In genomic region chr10:93454652-93455014, GRCm38 (mm10) we compare ENCODE assay signal across 10 mouse cellular contexts. TPM values are rescaled to one million over a fixed set of nuclear protein-coding genes. Genes with fewer than 3 reads are reported as not detected.
DNase-seq lines count a peak whose midpoint lies in the region; ATAC-seq and TF ChIP-seq lines count a peak whose summit lies in the region.
"Had no signal": no experiment of that assay in that cellular context is flagged by ENCODE, and none has a peak within 500 bp of the region (broad histone marks: within the 10 kb centered on the region; RNA-seq: fewer than 3 reads in every experiment).

No protein-coding gene starts in this region.

- peaks cover under 1% of the 10 kb centered on the region; the same call in 1 of the 2 replicates for H3K36me3 ChIP-seq in heart, embryonic 10.5 days
- peaks cover 3% of the 10 kb centered on the region for H3K36me3 ChIP-seq in C2C12 (ENCODE audit: control insufficient read depth, insufficient read depth)
- H3K36me3 ChIP-seq in forebrain, embryonic 14.5 days (ENCODE audit: control insufficient read depth, insufficient read depth, low read length): no peaks in the 10 kb centered on the region
- no peaks in the 10 kb centered on the region for H3K36me3 ChIP-seq in liver, embryonic 14.5 days (replicated peaks; ENCODE audit: control insufficient read depth, insufficient read depth, low read depth)

- 13% methylated on average over 7 of the region's 7 CpGs for WGBS in heart, embryonic 10.5 days
- WGBS in forebrain, embryonic 14.5 days: 73% methylated on average over 7 of the region's 7 CpGs
- 3% methylated on average over 7 of the region's 7 CpGs for WGBS in liver, embryonic 14.5 days (ENCODE audit: insufficient replicate concordance)

- peaks cover 18% of the 10 kb centered on the region for H3K4me1 ChIP-seq in heart, embryonic 10.5 days
- peaks cover 14% of the 10 kb centered on the region for H3K4me1 ChIP-seq in forebrain, embryonic 14.5 days (ENCODE audit: control insufficient read depth, insufficient read depth, low read length)
- peaks cover 0 to 10% of the 10 kb centered on the region in 2 experiments for H3K4me1 ChIP-seq in liver, embryonic 14.5 days (replicated peaks; ENCODE audit: control insufficient read depth in 2 of 2, insufficient read depth in 2 of 2, low read length in 1 of 2)

- ATAC-seq in forebrain, embryonic 14.5 days: no peak
- ATAC-seq in liver, embryonic 14.5 days (ENCODE audit: insufficient read depth): no peak

- H3K9ac ChIP-seq in forebrain, embryonic 14.5 days (ENCODE audit: low read length): peak overlapping the region; percentile 45
- H3K9ac ChIP-seq in liver, embryonic 14.5 days (replicated peaks): peak overlapping the region; percentile 88

- H3K79me3 ChIP-seq in C2C12 (ENCODE audit: low read depth): peaks cover 22% of the 10 kb centered on the region

- H3K4me3 ChIP-seq in heart, embryonic 10.5 days: peak overlapping the region; percentile 88
- H3K4me3 ChIP-seq in C2C12 (ENCODE audit: insufficient read depth, poor library complexity, severe bottlenecking): peak overlapping the region; percentile 12
- H3K4me3 ChIP-seq in forebrain, embryonic 14.5 days (ENCODE audit: low read depth, low read length): peak overlapping the region; percentile 67
- H3K4me3 ChIP-seq in liver, embryonic 14.5 days (ENCODE audit: insufficient read depth in 1 of 2, low read depth in 2 of 2, low read length in 2 of 2): peak overlapping the region; percentile 77 to 85

- peaks cover 54% of the 10 kb centered on the region for H3K79me2 ChIP-seq in C2C12 (ENCODE audit: control insufficient read depth, insufficient read depth)

- H3K9me3 ChIP-seq in heart, embryonic 10.5 days: no peaks in the 10 kb centered on the region
- no peaks in the 10 kb centered on the region for H3K9me3 ChIP-seq in forebrain, embryonic 14.5 days (replicated peaks; ENCODE audit: control insufficient read depth, low read length)
- no peaks in the 10 kb centered on the region for H3K9me3 ChIP-seq in liver, embryonic 14.5 days (ENCODE audit: control insufficient read depth, low read length)

- H3K4me2 ChIP-seq in forebrain, embryonic 14.5 days (ENCODE audit: low read length): peak overlapping the region; percentile 80
- peak overlapping the region; percentile 84 for H3K4me2 ChIP-seq in liver, embryonic 14.5 days (ENCODE audit: low read depth)

- H3K27ac ChIP-seq in heart, embryonic 10.5 days: peak overlapping the region; percentile 90
- H3K27ac ChIP-seq in forebrain, embryonic 14.5 days (ENCODE audit: low read depth, low read length): no peak overlapping the region
- H3K27ac ChIP-seq in liver, embryonic 14.5 days: no peak overlapping the region; the same call in 1 of the 2 replicates

- no peak for TF ChIP-seq CTCF in C2C12 (IDR thresholded peaks at IDR 0.05; ENCODE audit: control insufficient read depth, insufficient read depth, insufficient read length)
- TF ChIP-seq CTCF in liver, embryonic 14.5 days (IDR thresholded peaks at IDR 0.05; ENCODE audit: low read depth): no peak

- DNase-seq in heart, embryonic 10.5 days (ENCODE audit: low spot score): no peak
- DNase-seq in heart, adult 11 months: no peak
- DNase-seq in forebrain, embryonic 14.5 days (ENCODE audit: low spot score): no peak
- DNase-seq in liver, embryonic 14.5 days (ENCODE audit: low read depth in 3 of 3, low spot score in 3 of 3): no peak
- no peak for DNase-seq in adrenal gland, postnatal 4 days (ENCODE audit: low spot score in 2 of 2)
- no peak for DNase-seq in layer of hippocampus, postnatal 14 days (ENCODE audit: low spot score in 2 of 2)
- no peak for DNase-seq in urinary bladder, adult 18-20 months (ENCODE audit: low spot score in 2 of 2)
- DNase-seq: B cell, adult 2 months had no signal

- TF ChIP-seq EP300 in liver, embryonic 14.5 days (IDR thresholded peaks at IDR 0.05; ENCODE audit: low read depth): peak; percentile 20; the same call in 1 of the 2 replicates

- H3ac ChIP-seq in C2C12 (ENCODE audit: control insufficient read depth, insufficient read length, low read depth): no peak overlapping the region

- H3K27me3 ChIP-seq in heart, embryonic 10.5 days (ENCODE audit: insufficient read depth, poor library complexity, severe bottlenecking): no peaks in the 10 kb centered on the region
- no peaks in the 10 kb centered on the region for H3K27me3 ChIP-seq in C2C12 (ENCODE audit: control insufficient read depth, insufficient read depth, insufficient read length)
- H3K27me3 ChIP-seq in forebrain, embryonic 14.5 days (replicated peaks; ENCODE audit: control insufficient read depth, insufficient read depth, low read length): no peaks in the 10 kb centered on the region
- H3K27me3 ChIP-seq in liver, embryonic 14.5 days (ENCODE audit: control insufficient read depth, insufficient read depth, low read length): no peaks in the 10 kb centered on the region

TF ChIP-seq in C2C12, 6 proteins besides CTCF, POLR2A, EP300 and RAD21:
- no peak for TF ChIP-seq FOSL1 (IDR thresholded peaks at IDR 0.05; ENCODE audit: insufficient read depth, low read length, poor library complexity, severe bottlenecking)
- TF ChIP-seq MYOG (IDR thresholded peaks at IDR 0.05; ENCODE audit: control insufficient read depth, extremely low read depth, insufficient read length): no peak
- TF ChIP-seq CEBPB (IDR thresholded peaks at IDR 0.05; ENCODE audit: low read depth): no peak
- no peak for TF ChIP-seq USF1 (IDR thresholded peaks at IDR 0.05; ENCODE audit: low read depth)
- TF ChIP-seq MYOD1 (IDR thresholded peaks at IDR 0.05; ENCODE audit: control insufficient read depth, insufficient read length, low read depth): no peak
- TF ChIP-seq MAX (IDR thresholded peaks at IDR 0.05): no peak

RNA-seq across cellular contexts. Expression of gene Lta4h, which starts 1.4 kb away (rescaled TPM):
- 236 and 246 TPM in 2 replicates for polyA plus RNA-seq in heart, embryonic 10.5 days (2016; fragmentation: Nextera tagmentation; extraction: Ambion mirVana)
- 69.6 TPM for polyA plus RNA-seq in C2C12 (2012; fragmentation: generic; extraction: Trizol)
- 97.3 and 115 TPM in 2 replicates for polyA plus RNA-seq in forebrain, embryonic 14.5 days (2014; fragmentation: Nextera tagmentation; extraction: Ambion mirVana)
- 24.9 and 41.0 TPM in 2 replicates for polyA plus RNA-seq in liver, embryonic 14.5 days (2012; rRNA removed)
- polyA plus RNA-seq in liver, embryonic 14.5 days (2014; fragmentation: Nextera tagmentation; extraction: Ambion mirVana): 63.4 and 65.8 TPM in 2 replicates
- 10 to 100 TPM; 90.0 to 93.3 TPM for total RNA-seq in adrenal gland, postnatal 4 days (2021)
- 10 to 100 TPM; 51.9 to 61.3 TPM for total RNA-seq in layer of hippocampus, postnatal 14 days (2021)

RNA-seq across cellular contexts. Expression of gene Hal, which starts 33.9 kb away (rescaled TPM):
- polyA plus RNA-seq in heart, embryonic 10.5 days (2016; fragmentation: Nextera tagmentation; extraction: Ambion mirVana): 0.05 and 0.33 TPM in 2 replicates
- 0.02 TPM for polyA plus RNA-seq in C2C12 (2012; fragmentation: generic; extraction: Trizol)
- polyA plus RNA-seq in forebrain, embryonic 14.5 days (2014; fragmentation: Nextera tagmentation; extraction: Ambion mirVana): 0.27 TPM in 1 of 2 replicates, not detected in the other
- polyA plus RNA-seq in liver, embryonic 14.5 days (2012; rRNA removed): 1.5 and 2.1 TPM in 2 replicates
- 4.7 and 5.6 TPM in 2 replicates for polyA plus RNA-seq in liver, embryonic 14.5 days (2014; fragmentation: Nextera tagmentation; extraction: Ambion mirVana)
- total RNA-seq in adrenal gland, postnatal 4 days (2021): 1 to 10 TPM in 1 of 2 experiments, under 1 TPM in 1; 0.17 to 5.9 TPM
- total RNA-seq in layer of hippocampus, postnatal 14 days (2021): under 1 TPM in 1 of 2 experiments, not detected in 1; 0.21 TPM
- total RNA-seq: left cerebral cortex, adult 18-20 months had no signal

Comparison
In these comparisons a context has a peak if more than half of its experiments do, and no peak if none do; other contexts are left out.
1. H3K4me3 ChIP-seq: peak in every context shown above with its lines; median percentile 88 in heart, embryonic 10.5 days; 81 in liver, embryonic 14.5 days; 67 in forebrain, embryonic 14.5 days; 12 in C2C12.